Mouse (Mus musculus) cortical plate, adult 2 months (tissue): ENCODE results near the gene Timeless. TPM values are rescaled to one million over a fixed set of nuclear protein-coding genes. Genes with fewer than 3 reads are reported as not detected.
"Not testable (repeated sequence)": the region's sequence is repeated elsewhere in the genome, so short reads cannot be mapped to it uniquely, and the experiment has no call there.

Experiments
- H3K27ac ChIP-seq: fragments of 200-500 bp; 2 replicates; pipeline ENCODE4 v1.5.1; 2012; ENCODE audit warnings: low read length, control low read depth, inconsistent platforms; ENCODE audit not compliant: insufficient read depth
- H3K4me1 ChIP-seq: fragments of 200-500 bp; 2 replicates; pipeline ENCODE4 v1.6.1; 2011; ENCODE audit warnings: low read length; ENCODE audit not compliant: control insufficient read depth, insufficient read depth
- H3K4me3 ChIP-seq: fragments of 200-500 bp; 2 replicates; pipeline ENCODE4 v1.5.1; 2011; ENCODE audit warnings: mild to moderate bottlenecking, low read length, control low read depth; ENCODE audit not compliant: insufficient read depth
- CTCF ChIP-seq: fragments of 200-500 bp; IDR thresholded peaks from 2 replicates; pipeline ENCODE4 v1.5.1; 2011; ENCODE audit warnings: mild to moderate bottlenecking, control low read depth, low read length; ENCODE audit not compliant: insufficient read depth; ENCODE audit errors: extremely low read depth
- POLR2A ChIP-seq: fragments of 200-500 bp; IDR thresholded peaks from 2 replicates; pipeline ENCODE4 v1.6.1; 2011; ENCODE audit warnings: mild to moderate bottlenecking, low read length, control low read depth; ENCODE audit not compliant: insufficient read depth; ENCODE audit errors: extremely low read depth
- polyA plus RNA-seq: library from polyadenylated mRNA; depleted of rRNA; stranded (reverse); fragments of >200 nt; gene quantifications from 2 replicates; pipeline ENCODE4 v1.2.3, GENCODE M21; 2012

Timeless gene
- polyA plus RNA-seq, 1 experiment, result 3.7 TPM

DNA sequence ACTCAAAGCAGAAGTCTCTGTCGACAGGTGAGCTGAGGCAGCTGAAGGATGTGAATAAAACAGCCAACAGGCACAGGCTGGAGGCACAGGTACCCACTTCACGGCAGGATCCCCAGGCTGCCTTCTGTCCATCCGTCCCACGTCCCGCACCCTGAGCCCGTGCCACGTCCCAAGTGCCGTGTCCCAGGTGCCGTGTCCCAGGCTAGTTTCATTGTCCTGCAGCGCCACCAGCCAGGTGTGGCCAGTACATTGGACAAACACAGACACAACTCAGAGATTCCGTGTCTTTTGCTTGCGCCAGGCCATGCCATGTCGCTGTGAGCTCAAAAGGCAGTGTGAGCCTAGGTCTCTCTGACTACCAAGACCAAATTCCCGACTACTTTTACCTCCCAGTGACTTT, 49.8 kb downstream of the Timeless start:
- Histone ChIP-seq H3K27ac (no peak overlapping the region), H3K4me1 (no peaks in the 10 kb centered on the region), H3K4me3 (no peak overlapping the region)
- no peak for TF ChIP-seq CTCF
- no peak for TF ChIP-seq POLR2A

DNA sequence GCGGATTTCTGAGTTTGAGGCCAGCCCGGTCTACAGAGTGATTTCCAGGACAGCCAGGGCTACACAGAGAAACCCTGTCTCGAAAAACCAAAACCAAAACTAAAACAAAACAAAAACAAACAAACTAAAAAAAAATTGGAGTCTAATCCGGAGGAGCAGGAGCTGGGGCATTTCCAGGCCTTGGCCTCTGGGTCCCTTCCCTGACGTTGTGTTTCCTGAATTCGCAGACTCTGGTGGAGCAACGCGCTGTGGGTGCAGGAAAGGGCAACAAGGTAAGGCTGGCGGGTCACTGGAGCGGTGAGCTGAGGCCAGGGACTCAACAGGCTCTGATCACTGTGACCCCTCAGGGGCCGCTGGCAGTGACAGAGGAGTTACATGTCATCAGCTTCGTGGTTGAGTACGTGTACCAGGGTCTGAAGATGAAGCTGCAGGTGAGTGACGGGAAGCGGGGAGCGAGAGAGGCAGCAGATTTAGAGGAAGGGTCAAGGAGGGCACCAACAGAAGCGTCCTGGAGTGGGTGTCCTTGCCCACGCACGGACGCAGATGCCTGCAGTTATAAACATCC, 51.1 kb downstream of the Timeless start:
- H3K4me3 ChIP-seq, result no peak overlapping the region
- H3K27ac ChIP-seq, result no peak overlapping the region
- TF ChIP-seq POLR2A (no peak), CTCF (no peak)
- H3K4me1 ChIP-seq, result no peaks in the 10 kb centered on the region

DNA sequence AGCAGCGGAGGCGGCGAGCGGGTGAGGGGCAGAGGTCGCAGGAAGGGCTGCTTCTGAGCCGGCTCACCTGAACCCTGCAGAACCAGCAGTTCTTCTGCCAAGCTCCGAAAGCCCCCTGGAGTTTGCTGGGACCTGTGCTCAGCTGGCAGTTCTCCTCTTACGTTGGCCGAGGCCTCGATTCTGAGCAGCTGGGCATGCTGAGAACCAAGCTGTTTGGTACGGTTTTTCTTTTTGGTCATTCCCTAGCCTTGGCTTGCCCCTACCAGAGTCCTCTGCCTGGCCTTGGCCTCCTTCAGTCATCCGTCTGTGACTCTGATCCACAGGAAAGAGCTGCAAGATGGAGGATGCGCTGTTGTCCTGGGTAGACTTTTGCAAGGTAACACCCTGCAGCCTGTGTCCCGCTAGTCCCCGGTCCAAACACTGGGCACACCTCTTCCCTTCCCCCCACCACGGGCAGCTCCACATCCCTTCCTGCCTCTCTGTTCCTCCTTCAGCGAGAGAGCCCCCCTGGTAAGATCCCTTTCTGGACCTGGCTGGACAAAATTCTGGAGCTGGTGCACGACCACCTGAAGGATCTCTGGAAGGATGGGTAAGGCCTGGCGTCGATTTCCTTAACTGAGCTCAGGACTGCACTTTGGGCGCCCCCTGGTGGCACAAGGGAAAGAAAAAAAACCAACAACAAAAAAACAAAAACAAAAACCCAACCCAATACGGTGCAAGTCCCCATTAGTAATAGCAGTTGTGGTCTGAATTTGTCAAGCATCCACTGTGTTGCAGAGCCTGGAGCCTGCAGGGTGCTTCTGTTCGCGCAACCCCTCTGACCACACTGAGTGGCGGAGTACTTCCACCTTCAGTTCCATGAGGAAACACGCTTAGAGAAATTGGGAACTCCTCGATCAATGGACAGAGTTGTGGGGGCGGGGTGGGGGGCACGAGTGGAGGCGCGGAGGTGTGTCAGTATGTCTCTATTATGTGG, 52.0 kb downstream of the Timeless start:
- H3K27ac ChIP-seq, result no peak overlapping the region
- TF ChIP-seq CTCF (peak; percentile 76), POLR2A (no peak)
- no peaks in the 10 kb centered on the region for H3K4me1 ChIP-seq
- H3K4me3 ChIP-seq, result no peak overlapping the region

DNA sequence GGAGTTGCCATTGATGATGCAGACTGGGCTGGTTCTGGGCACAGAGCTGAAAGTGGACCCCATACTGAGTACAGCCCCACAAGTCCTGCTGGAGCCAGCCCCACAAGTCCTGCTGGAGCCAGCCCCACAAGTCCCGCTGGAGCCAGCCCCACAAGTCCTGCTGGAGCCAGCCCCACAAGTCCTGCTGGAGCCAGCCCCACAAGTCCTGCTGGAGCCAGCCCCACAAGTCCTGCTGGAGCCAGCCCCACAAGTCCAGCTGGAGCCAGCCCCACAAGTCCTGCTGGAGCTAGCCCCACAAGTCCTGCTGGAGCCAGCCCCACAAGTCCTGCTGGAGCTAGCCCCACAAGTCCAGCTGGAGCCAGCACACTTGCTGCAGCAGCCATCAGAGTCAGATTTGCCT, 58.7 kb downstream of the Timeless start:
- H3K4me1 ChIP-seq, H3K27ac ChIP-seq, H3K4me3 ChIP-seq: not testable (repeated sequence)

DNA sequence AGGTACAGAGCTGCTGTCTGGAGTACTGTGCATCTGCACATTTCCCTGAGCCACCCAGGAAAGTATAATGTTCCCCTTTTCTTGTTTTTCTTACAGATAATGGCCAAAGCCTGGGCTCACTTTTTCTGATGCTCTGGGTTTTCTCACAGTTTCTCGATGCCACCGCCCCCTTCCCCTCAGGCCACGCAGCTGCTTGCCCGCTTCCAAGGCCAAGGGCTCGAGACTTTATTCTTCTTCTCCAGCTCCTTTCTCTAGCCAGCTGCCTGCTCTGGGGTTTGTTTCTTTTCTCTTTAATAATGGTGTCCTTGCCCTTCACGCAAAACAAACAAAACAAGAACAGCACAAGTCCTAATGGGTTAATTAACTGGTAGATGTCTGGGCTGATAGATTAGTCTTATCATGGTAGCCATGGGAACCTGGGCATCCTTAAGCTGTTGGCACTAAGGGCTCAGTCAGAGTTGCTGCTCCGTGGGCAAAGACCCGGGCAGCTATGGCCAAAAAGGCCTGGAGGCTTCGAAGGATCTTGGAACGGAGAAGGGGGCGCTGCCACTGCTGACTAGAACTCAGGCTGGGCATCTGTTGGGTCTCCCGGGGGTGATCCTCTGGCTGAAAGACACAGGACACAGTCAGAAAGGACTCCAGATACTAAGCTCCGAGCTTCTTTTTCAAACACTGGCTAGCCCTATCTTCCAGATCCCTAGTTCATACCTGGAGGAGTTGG, 64.7 kb downstream of the Timeless start:
- Histone ChIP-seq H3K27ac (no peak overlapping the region), H3K4me3 (no peak overlapping the region), H3K4me1 (no peaks in the 10 kb centered on the region)
- TF ChIP-seq POLR2A (no peak), CTCF (no peak)

DNA sequence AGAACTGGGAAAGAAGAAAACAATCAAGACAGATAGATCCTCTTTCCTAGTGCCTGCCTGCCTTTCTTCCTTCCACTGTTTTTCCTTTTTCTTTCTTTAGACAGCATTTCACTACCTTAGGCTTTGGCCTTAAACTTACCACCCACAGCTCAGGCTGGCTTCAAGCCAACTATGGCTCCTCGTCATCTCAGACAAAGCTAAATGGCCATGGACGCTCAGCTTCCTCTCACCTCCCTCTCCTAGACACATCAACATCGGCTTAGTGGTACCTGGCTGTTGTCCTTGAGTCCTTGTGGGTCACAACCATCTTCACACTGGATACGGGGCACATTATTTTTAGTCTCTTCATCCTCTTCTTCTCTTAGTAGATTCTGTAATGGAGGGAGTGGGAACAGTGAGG, 65.4 kb downstream of the Timeless start:
- Histone ChIP-seq H3K4me1 (no peaks in the 10 kb centered on the region), H3K4me3 (no peak overlapping the region), H3K27ac (no peak overlapping the region)
- TF ChIP-seq POLR2A (no peak), CTCF (no peak)

DNA sequence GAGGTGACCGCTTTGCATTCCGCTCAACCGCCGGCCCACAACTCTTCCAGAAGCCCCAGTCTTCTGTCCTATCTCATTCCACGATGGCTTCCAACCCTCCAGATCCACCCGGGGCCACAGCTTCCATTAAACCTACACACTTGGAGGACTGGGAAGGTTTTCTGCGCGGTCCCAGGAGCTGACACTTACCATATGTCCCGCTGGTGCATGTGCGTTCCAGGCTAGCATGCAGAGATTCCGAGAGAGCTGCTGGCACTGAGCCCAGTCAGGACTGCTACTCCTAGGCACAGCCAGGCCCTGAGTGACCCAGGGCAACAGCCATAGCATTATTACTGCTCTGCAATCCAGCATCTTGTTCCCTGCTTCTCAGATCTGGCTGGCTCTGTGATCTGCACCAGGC, 65.8 kb downstream of the Timeless start:
- Histone ChIP-seq H3K27ac (no peak overlapping the region), H3K4me1 (peaks cover 3% of the 10 kb centered on the region; the same call in 1 of the 2 replicates), H3K4me3 (no peak overlapping the region)
- TF ChIP-seq POLR2A, result no peak
- no peak for TF ChIP-seq CTCF

DNA sequence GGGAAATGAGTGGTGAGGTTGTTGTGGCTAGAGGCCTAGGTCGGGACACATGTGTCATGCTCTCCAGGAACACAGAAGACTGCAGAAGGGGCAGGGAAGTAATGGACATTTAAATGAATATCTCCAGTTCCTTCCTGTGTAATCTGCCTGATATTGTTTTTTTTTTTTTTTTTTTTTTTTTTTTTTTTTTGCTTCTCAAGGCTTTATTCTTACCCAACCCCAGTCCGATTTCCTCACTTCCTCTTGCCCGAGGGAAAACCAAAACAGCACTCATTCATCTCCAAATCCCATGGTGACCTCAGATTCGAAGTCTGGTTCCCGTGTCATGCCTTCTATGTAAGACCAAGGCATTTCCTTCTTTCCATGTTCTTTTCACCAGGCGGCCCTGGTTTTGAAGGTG, 66.4 kb downstream of the Timeless start:
- no peak overlapping the region for H3K27ac ChIP-seq
- no peak for TF ChIP-seq POLR2A
- TF ChIP-seq CTCF, result no peak
- no peak overlapping the region for H3K4me3 ChIP-seq
- H3K4me1 ChIP-seq, result peaks cover 3% of the 10 kb centered on the region; the same call in 1 of the 2 replicates

DNA sequence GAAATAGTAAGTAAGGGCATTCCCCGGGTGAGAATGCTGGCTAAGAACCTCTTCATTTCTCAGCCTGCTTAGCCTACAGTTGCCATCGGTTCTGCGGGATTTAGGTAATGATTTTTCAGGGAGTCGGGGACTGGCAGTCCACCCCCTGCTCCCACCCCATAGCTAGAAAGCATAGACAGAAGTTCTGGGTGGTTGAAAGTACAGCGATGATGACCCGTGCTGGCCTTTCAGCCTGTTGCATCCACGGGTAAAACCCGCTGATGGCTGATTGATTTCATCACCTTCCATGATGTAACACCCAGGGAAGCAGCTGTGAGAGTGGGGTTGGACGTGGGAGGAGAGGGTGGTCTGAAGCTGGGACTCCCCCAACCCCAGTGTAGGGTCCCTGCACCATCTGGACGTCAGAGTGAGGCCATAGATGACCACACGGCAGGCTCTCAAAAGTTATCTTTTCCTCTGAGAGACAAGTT, 66.9 kb downstream of the Timeless start, which contains the start of gene Il23a:
Il23a (minus strand) TSS at position 51 of the 470 bp plus-strand sequence.
- H3K4me1 ChIP-seq, result peaks cover 3% of the 10 kb centered on the region
- no peak for TF ChIP-seq POLR2A
- no peak for TF ChIP-seq CTCF
- no peak within 1 kb of the TSS for H3K27ac ChIP-seq
- no peak within 1 kb of the TSS for H3K4me3 ChIP-seq
